Mouse (Mus musculus) left cerebral cortex, postnatal 25 days (tissue): ENCODE results near the gene Myh7. TPM values are rescaled to one million over a fixed set of nuclear protein-coding genes. Genes with fewer than 3 reads are reported as not detected.
"Not testable (repeated sequence)": the region's sequence is repeated elsewhere in the genome, so short reads cannot be mapped to it uniquely, and the experiment has no call there.

Experiments
- DNase-seq, 2 experiments: peaks; one replicate each; pipeline ENCODE4 v3.0.0; 2022; ENCODE audit warnings: low spot score in 2 of 2, mixed read lengths in 1 of 2
- intact Hi-C: fragments of 180-260 bp; cut with DNase I; formaldehyde crosslinking; loops from one replicate; pipeline ENCODE4 v1.15.1; 2025
- total RNA-seq, 2 experiments: library from RNA; stranded (reverse); gene quantifications; 2 replicates each; pipeline ENCODE4 v1.2.3; 2021

Myh7 gene
- total RNA-seq, 2 experiments from 2014 or later = 18.0 to 19.6 TPM

- no peak for DNase-seq
- intact Hi-C loops = no loop called here
Measured at GRCm38 (mm10) chr14:55005967-55006366, 11.5 kb upstream of the Myh7 start.

GRCm38 (mm10) chr14:55005506-55005905 lies 11.1 kb upstream of the Myh7 start:
- intact Hi-C loops = no loop called here
- no peak for DNase-seq

GRCm38 (mm10) chr14:55003878-55004855 lies 9.7 kb upstream of the Myh7 start:
- peak in 1 of 2 experiments; percentile 13 for DNase-seq
- intact Hi-C loops = no loop called here

DNA sequence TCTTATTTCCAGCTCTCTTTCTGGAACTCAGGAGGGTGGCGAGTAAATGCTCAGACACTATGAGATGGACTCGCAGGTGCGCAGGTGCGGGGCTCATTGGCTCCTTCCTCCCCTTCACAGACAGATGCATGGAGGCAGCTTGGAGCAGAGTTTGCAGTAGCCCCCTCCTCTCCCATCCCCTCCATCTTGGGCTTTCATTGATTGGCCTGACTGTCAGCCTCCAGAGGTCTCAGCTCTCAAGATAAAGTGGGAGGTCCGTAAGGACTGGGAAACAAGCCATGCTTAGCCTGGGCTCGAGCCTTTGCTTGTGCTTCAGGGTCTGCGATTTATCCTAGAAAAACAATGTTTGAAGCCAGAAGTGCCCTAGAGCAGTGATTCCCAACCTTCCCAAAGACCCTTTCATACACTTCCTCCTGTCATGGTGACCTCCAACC lies 8.3 kb upstream of the Myh7 start:
- DNase-seq = no peak
- intact Hi-C loops = no loop called here

DNA sequence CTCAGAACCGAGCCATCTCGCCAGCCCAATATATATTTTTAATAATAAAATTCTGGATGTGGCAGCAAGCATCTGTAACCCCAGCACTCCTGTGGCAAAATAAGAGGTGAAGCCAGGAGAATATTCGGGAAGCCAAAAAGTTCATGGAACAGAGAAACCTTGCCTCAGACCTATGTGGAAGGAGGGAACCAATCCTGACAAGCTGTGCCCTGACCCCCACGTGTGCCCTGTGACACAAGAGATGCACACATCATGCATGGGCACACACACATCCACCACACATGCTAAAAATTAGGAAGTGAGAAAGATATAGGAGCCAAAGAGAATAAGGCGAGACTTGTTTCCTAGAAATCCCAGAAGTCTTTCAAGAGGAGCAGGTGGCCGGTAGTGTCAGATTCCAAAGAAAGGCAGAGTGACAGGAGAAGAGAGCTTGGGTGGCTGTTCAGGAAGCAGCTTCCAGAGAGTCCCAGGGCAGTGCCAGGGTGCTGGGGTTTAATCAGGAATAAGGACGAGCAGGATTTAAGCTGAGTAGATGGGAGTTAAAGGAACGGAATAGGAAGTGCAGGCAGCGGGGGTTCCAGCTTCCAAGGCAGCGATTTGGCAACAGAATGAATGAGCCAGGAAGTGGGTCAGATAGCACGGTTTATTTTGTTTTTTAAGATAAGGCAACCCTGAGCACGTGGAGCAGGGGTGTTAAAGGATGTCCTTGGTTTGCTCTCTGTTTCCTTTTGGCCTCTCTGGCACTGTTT lies 7.7 kb upstream of the Myh7 start:
- DNase-seq = no peak
- intact Hi-C loops = no loop called here

GRCm38 (mm10) chr14:55001446-55001845 lies 7.0 kb upstream of the Myh7 start:
- intact Hi-C loops = no loop called here
- no peak for DNase-seq

DNA sequence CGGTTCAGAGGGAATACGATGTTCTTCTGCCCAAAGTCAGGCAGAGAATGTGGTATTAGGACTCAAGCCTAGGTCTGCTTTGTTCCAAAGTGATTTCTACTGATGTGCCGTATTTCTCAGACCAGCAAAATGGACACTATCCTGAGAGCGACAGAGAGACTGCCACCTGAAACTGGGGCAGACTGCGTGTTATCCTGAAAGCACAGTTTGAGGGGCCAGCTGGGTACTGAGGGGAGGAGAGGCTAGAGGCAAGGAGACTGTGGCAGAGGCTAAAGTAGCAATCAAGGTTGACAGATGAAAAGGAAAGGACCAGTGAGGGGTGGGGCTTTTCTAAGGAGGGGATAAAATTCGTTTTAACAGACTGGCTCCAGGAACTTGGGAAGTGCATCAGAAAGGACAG lies 6.4 kb upstream of the Myh7 start:
- intact Hi-C loops = no loop called here
- DNase-seq = no peak

GRCm38 (mm10) chr14:54999868-55000267 lies 5.4 kb upstream of the Myh7 start:
- intact Hi-C loops, DNase-seq: not testable (repeated sequence)

GRCm38 (mm10) chr14:54998680-54999079 lies 4.3 kb upstream of the Myh7 start:
- DNase-seq = no peak
- intact Hi-C loops = no loop called here

DNA sequence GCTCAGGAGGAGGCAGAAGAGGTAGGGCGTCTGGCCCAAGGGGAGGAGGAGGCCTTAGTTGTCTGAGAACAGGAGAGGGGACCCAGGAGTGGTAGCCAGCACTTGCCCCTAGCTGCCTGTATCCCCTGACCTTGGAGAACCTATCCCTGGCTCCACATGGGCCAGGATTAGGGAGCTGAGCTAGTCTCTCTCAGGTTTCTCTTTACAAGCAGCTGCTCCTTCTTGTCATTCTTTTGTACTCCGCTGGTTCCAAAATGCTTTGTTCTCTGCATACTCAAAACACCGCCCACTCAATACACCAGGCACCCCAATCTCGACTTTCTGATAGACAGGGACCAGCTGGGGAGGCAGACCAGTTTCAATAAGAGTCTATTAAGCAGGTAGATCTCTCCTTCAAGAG lies 2.9 kb upstream of the Myh7 start:
- DNase-seq = no peak
- intact Hi-C loops = no loop called here

- no peak for DNase-seq
- intact Hi-C loops = no loop called here
Measured at GRCm38 (mm10) chr14:54996793-54997192, 2.4 kb upstream of the Myh7 start.

GRCm38 (mm10) chr14:54995457-54996138 lies 1.2 kb upstream of the Myh7 start:
- DNase-seq = peak; percentile 32 to 43
- intact Hi-C loops = no loop called here

DNA sequence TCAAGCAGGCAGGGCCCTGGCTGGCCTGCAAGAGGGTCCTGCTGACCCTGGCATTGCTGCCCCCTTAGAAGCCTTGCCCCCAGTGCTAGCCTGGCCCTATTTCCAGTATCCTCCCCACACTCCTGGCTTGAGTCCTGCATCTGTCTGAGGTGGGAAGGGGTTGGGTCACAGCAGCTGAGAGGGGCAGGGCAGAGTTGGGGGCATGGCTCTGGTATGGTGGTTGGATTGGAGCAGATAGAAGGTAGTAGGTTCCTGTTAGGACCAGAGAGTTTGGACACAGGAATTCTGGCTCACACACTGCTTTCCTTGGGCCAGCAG lies 402 bp upstream of the Myh7 start:
- no peak for DNase-seq
- intact Hi-C loops = no loop called here

- intact Hi-C loops = no loop called here
Measured at GRCm38 (mm10) chr14:54993636-54994035, 790 bp downstream of the Myh7 start.

DNA sequence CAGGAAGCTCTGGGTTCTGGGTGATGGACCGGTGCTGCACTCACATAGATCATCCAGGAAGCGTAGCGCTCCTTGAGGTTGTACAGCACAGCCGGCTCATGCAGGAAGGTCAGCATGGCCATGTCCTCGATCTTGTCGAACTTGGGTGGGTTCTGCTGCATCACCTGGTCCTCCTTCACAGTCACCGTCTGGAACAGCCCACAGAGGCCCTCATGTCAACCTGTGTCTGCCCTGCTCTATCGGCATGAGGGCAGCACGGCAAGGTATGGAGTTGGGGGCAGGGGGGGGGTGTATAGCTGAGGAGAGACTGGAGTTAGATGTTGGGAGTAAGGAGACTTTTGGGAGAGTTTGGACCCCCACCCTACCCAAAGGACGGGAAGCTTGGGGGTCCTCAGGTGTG lies 2.2 kb downstream of the Myh7 start:
- no peak for DNase-seq
- intact Hi-C loops = no loop called here

More at GRCm38 (mm10) chr14:54993636-54994035, 790 bp downstream of the Myh7 start:
- DNase-seq = no peak

DNA sequence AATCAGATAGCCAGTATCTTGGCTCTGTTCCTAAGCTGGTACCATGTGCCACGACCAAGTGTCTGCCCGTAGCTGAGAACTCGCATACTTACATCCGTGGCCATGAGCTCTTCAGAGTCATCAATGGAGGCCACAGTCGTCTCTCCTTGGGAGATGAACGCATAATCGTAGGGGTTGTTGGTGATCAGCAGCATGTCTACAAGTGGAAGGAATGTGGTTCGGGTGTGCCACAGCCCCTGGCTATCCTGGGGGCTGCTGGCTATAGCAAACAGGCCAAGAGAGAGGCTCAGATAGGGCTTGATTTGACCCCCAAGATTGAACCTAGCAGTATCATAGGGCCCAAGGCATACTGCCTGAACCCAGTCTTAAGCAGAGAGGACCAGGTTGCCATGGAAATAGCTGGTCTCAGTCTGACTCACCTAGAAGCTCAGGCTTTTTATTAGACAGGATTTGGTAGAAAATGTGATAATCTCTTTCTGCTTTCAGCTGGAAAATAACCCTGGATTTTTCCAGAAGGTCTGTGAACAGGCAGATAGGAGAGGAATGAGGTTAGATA lies 4.5 kb downstream of the Myh7 start:
- intact Hi-C loops = no loop called here
- DNase-seq = peak in 1 of 2 experiments; percentile 20

GRCm38 (mm10) chr14:54988882-54989281 lies 5.5 kb downstream of the Myh7 start:
- intact Hi-C loops = no loop called here
- no peak for DNase-seq

DNA sequence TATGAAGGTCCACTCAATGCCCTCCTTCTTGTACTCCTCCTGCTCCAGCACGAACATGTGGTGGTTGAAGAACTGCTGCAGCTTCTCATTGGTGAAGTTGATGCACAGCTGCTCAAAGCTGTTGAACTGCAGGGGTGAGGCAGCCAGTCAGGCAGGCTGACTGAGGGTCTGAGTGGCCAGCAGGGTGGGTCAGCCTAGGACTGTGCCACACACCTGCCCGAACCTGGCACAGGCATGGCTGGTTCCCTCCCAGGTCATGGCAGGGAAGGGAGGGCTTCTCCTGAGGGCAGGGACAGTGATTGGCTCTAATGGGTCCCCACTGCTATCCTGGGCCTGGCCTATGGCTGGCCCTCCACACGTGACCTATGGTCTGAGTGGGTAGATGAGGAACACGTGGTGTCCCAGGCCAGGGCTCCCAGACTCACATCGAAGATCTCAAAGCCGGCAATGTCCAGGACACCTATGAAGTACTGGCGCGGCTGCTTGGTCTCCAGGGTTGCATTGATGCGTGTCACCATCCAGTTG lies 6.0 kb downstream of the Myh7 start:
- intact Hi-C loops, DNase-seq: not testable (repeated sequence)

- no peak for DNase-seq
- intact Hi-C loops = no loop called here
Measured at GRCm38 (mm10) chr14:54981934-54982333, 12.5 kb downstream of the Myh7 start.

DNA sequence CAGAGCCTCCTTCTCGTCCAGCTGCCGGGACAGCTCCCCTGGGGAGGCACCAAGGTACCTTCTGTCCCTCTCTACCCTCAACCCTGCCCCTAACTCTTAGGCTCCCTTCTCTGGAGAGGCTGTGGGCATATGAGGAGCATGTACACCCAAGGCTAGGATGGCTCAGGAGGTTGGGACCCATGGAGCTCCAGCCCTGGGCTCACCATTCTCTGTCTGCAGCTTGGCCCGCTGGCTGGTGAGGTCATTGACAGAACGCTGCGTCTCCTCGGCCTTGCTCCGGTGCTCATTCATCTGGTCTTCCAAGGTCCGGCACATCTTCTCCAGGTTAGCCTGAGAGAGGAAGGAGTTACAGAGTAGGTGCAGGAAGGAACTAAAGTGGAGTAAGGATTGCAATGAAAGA lies 15.8 kb downstream of the Myh7 start:
- no peak for DNase-seq

More for the DNA sequence above, 15.8 kb downstream of the Myh7 start:
- intact Hi-C loops = no loop called here
